Mouse (Mus musculus): ENCODE measurements around the gene Lrp2bp. TPM values are rescaled to one million over a fixed set of nuclear protein-coding genes. Genes with fewer than 3 reads are reported as not detected.

Gene Lrp2bp
- 0.36 TPM in 2 replicates for polyA plus RNA-seq (2012; rRNA removed)

GRCm38 (mm10) chr8:45999138-45999783 is at the start of gene Lrp2bp:
Lrp2bp (plus strand) TSS chr8:45999303.
- no peak for DNase-seq (ENCODE audit: extremely low spot score in 1 of 2, low spot score in 1 of 2)

- DNase-seq (ENCODE audit: extremely low spot score in 1 of 2, low spot score in 1 of 2) = no peak
These were observed 48.5 kb upstream of the Lrp2bp start for GRCm38 (mm10) chr8:45950622-45951021.

- DNase-seq (ENCODE audit: extremely low spot score in 1 of 2, low spot score in 1 of 2) = no peak
These were observed 28.2 kb upstream of the Lrp2bp start for GRCm38 (mm10) chr8:45970894-45971293.

- no peak for DNase-seq (ENCODE audit: extremely low spot score in 1 of 2, low spot score in 1 of 2)
These were observed 25.1 kb upstream of the Lrp2bp start for GRCm38 (mm10) chr8:45973988-45974505.

GRCm38 (mm10) chr8:45975126-45975836 is 23.8 kb upstream of the Lrp2bp start, which contains the start of the genes 1700029J07Rik and Ufsp2:
1700029J07Rik (minus strand) TSS chr8:45975252.
Ufsp2 (plus strand) TSS chr8:45975528.
- peak; percentile 97 to 99 for DNase-seq (ENCODE audit: extremely low spot score in 1 of 2, low spot score in 1 of 2)

- no peak for DNase-seq (ENCODE audit: extremely low spot score in 1 of 2, low spot score in 1 of 2)
These were observed 23.1 kb upstream of the Lrp2bp start for GRCm38 (mm10) chr8:45975837-45976468.

GRCm38 (mm10) chr8:45986665-45987064 is 12.4 kb upstream of the Lrp2bp start:
- DNase-seq (ENCODE audit: extremely low spot score in 1 of 2, low spot score in 1 of 2) = no peak

- no peak for DNase-seq (ENCODE audit: extremely low spot score in 1 of 2, low spot score in 1 of 2)
These were observed 10.9 kb upstream of the Lrp2bp start for GRCm38 (mm10) chr8:45988189-45988588.

- DNase-seq (ENCODE audit: extremely low spot score in 1 of 2, low spot score in 1 of 2) = no peak
These were observed 8.3 kb upstream of the Lrp2bp start for GRCm38 (mm10) chr8:45990631-45991310.

GRCm38 (mm10) chr8:45994111-45994510 is 5.0 kb upstream of the Lrp2bp start:
- no peak for DNase-seq (ENCODE audit: extremely low spot score in 1 of 2, low spot score in 1 of 2)

- no peak for DNase-seq (ENCODE audit: extremely low spot score in 1 of 2, low spot score in 1 of 2)
These were observed 3.5 kb upstream of the Lrp2bp start for GRCm38 (mm10) chr8:45995576-45995975.

- no peak for DNase-seq (ENCODE audit: extremely low spot score in 1 of 2, low spot score in 1 of 2)
These were observed 875 bp upstream of the Lrp2bp start for GRCm38 (mm10) chr8:45998228-45998627.

- peak; percentile 95 to 99 for DNase-seq (ENCODE audit: extremely low spot score in 1 of 2, low spot score in 1 of 2)
These were observed 942 bp downstream of the Lrp2bp start for GRCm38 (mm10) chr8:45999784-46000705.

- DNase-seq (ENCODE audit: extremely low spot score in 1 of 2, low spot score in 1 of 2) = no peak
These were observed 6.5 kb downstream of the Lrp2bp start, which contains the start of gene Ankrd37 for GRCm38 (mm10) chr8:46005596-46005995. Ankrd37 (minus strand) TSS chr8:46005707.

- no peak for DNase-seq (ENCODE audit: extremely low spot score in 1 of 2, low spot score in 1 of 2)
These were observed 8.1 kb downstream of the Lrp2bp start for GRCm38 (mm10) chr8:46007050-46007672.

GRCm38 (mm10) chr8:46010306-46010705 is 11.2 kb downstream of the Lrp2bp start:
- no peak for DNase-seq (ENCODE audit: extremely low spot score in 1 of 2, low spot score in 1 of 2)

- peak in 1 of 2 experiments; percentile 41 for DNase-seq (ENCODE audit: extremely low spot score in 1 of 2, low spot score in 1 of 2)
These were observed 11.9 kb downstream of the Lrp2bp start for GRCm38 (mm10) chr8:46010746-46011680.

GRCm38 (mm10) chr8:46022203-46022602 is 23.1 kb downstream of the Lrp2bp start:
- peak in 1 of 2 experiments; percentile 44 for DNase-seq (ENCODE audit: extremely low spot score in 1 of 2, low spot score in 1 of 2)
